Mouse (Mus musculus) ovary, postnatal 14 days (tissue): ENCODE data around the gene Clint1.

Source experiments
- DNase-seq: peaks from one replicate; pipeline ENCODE4 v3.0.0; 2022; ENCODE audit warnings: low spot score

Clint1 gene

DNA sequence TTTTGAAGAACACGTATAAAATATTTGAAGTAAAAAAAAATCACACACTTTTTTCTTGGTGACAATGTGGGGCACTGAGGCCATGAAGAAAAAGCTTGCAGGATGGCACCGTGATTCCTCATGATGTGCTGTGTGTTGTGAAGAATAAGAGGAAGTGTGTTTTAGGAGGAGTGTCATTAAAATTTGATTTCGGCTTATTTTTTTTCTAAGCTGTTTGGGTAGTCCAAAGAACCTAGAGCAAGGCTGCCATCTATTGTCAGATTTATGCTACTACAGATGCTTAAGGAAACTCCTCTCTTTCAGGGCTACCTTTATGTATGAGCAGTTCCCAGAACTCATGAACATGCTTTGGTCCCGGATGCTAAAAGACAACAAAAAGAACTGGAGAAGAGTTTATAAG lies 32.2 kb downstream of the Clint1 start:
- peak; percentile 18 for DNase-seq

DNA sequence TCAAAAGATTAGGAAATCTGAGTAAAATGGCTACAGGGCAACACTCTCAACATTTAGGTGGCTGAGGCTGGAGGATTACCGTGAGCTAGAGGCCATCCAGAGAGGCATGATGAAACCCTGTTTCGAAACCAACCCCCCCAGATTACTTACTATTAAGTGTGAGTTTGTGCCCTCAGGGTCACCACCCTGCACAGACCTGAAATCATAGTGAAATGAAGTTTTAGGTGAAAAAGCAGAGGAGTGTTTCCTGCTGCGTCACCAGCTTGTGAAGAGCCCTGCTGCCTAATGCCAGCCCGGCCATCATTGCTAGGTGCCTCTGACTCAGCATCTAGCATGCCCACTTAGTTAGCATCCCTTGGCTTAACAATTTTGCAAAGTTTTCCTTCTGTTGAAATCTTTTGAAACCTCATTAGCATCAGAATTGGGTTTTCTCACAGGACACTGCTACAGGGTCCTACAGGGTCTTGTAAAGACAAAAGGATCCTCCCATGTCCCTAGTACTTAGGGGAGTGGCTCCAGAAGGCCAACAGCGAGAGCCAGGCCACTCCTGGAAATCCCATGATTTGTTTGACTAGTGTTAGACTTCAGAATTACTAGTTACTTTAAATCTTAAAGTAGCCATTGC lies 33.9 kb downstream of the Clint1 start:
- no peak for DNase-seq

DNA sequence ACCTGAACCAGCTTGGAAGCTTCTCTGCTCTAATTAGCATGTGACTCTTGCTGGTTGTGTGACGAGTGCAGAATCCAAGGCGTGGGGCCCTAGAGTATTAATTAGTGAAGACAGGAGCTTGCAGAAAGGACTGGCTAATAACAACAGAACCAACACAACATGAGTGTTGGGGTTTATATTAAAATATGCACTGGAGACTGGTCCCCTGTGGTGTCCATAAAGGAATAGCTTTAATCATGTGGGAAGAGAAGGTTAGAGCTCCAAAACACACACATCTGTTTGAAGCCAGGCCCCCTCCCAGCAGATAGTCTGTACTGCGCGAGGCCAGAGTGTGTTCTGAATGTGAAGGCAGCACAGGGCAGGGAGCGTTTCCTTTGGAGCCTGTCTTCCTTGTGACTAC lies 34.7 kb downstream of the Clint1 start:
- no peak for DNase-seq

DNA sequence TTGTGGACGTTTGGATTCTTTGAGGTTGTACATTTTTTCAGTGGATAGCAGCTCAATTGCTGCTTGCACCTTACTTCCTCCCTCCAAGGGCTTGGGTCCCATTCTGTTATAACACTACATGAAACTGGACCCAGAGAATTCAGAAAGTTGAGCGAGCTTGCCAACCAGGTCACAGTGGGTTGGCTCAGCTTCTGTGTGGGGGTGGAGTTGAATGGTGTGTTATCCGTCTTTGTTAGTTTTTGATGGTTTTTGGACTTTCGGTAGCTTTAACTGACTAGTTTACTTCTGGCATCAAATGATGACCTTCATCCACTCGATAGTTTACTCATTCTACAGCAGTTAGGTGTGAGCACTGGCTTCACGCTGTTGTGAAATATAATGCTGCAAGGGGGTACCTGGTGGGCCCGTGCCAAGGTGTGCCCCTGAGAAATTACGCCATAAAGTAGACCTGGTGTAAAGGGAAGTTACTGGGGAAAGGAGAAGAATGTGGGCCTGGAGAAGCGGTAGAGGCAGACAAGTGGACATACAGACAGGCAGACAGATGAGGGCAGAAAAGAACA lies 36.7 kb downstream of the Clint1 start:
- DNase-seq, result no peak

DNA sequence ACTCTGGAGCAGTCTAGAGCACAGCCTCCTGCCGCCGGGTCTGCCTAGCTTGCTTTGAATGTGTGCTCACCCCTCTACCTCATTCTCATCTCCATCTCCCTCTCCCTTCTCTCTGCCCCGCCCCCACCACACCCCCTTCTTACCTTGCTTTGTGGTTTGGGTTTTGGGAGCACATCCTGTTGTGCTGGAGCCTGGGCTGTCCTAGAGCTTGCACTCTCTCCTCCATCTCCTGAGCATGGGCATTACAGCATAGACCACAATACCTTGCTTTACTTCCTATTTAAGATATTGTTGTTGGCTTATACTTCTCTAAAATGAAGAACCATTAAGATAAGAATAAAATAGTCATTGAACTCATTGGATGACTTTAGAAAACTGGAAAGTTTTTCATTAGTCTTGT lies 38.1 kb downstream of the Clint1 start:
- DNase-seq, result no peak

DNA sequence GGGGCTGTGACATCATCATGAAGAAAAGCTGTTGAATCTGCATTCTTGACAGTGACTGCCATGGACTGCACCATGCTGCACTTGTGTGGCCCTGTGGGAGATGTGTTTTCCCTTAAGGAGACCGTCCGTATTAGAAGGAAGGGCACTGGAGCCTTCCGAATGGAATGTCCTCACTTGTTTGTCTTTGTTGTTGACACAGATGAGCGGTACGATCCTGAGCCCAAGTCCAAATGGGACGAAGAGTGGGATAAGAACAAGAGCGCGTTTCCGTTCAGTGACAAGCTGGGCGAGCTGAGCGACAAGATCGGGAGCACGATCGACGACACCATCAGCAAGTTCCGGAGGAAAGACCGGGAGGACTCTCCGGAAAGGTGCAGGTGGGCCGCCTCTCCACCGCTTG lies 38.6 kb downstream of the Clint1 start:
- no peak for DNase-seq

DNA sequence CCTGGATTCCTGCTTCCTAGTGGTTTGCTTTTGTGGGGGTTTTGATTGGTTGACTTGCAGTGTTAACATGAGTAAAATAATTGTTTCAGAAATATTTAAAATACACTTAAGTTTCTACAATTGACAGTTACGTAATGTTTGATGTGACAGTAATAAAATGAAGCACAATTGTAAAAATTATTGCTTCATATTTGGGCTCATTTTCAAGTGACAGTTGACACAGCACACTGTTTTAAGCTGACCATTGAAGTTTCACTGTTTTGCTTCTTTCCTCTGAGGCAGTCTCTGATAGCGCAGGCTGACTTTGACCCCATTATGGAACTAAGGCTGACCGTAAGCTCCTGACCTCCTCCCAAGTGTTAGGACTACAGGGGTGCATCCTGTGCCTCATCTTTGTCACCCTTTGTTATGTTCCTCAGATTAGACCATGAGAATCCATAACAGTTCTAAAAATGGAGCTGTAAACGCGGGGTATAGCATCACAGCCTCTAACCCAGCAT lies 41.1 kb downstream of the Clint1 start:
- no peak for DNase-seq

DNA sequence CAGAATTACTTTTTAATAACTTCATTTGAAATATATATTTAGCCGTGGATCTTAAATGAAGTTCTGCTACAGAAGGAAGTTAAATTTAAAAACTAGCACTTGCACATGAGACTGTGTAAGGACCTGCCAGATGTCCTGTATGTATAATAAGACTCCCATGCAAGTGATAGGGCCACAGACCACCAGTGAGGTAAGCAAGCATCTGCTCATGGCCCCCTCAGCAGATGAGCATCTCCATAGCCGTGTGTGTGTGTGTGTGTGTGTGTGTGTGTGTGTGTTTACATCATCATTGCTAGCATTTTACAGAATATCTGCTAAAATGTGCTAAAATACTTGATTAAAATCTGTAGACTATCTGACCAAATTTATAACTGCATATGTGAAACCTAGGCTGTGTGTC lies 45.5 kb downstream of the Clint1 start:
- no peak for DNase-seq

DNA sequence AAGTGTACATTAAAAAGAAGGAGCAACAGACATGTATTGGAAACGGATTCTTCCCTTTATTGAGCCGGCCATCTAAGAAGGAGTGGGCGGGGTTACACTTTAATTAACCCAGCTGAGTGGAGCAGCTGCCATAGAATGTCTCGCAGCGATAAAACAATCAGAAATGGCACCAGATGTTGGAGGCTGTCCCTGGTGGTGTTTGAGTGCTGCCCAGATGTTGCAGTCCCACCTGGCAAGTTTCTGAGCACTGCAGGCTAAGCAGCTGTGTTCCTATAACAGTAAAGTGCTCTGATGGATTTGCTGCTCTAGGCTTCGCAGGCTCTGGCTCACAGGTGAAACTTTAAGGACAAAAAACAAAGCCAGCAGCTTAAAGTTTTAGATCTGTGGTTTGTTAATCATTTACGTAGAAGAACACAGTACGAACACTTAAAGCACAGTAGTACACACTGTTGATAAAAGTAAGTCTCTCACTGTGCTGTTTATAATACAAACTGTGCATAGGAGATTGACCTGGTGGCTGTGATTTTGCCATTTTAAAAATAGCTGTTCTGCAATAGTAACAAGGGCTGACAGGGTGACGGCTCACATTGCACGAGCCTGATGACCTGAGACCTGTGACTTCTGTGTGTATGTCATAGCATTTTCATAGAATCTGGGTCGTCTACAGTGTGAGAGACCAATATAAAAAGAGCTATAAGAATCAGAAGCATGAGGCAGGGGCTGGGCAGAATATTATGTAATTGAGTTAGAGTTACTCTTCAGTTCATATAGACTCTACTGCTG lies 48.6 kb downstream of the Clint1 start:
- DNase-seq, result no peak

DNA sequence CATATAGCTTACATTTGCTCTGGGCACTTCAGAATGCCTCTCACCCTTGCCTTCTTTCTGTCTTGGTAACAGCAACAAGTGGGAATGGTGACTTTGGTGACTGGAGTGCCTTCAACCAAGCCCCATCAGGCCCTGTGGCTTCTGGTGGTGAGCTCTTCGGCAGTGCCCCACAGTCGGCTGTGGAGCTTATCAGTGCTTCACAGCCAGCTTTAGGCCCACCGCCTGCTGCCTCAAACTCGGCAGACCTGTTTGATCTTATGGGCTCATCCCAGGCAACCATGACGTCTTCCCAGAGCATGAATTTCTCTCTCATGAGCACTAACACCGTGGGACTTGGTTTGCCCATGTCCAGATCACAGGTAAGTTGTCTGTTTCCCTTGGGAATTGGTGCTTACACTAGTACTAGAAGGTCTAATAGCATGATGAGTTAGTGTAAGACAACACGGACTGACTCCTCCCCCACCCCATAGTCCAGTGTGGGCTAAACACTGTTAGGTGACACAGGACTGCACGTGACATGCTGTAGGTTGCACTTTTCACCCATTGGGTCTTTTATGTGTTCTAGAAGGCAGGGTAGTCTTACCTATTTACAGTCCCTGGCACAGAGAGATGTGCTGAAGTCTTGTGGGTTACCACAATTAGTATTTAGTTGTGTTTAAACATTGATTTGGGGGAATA lies 54.4 kb downstream of the Clint1 start:
- no peak for DNase-seq

DNA sequence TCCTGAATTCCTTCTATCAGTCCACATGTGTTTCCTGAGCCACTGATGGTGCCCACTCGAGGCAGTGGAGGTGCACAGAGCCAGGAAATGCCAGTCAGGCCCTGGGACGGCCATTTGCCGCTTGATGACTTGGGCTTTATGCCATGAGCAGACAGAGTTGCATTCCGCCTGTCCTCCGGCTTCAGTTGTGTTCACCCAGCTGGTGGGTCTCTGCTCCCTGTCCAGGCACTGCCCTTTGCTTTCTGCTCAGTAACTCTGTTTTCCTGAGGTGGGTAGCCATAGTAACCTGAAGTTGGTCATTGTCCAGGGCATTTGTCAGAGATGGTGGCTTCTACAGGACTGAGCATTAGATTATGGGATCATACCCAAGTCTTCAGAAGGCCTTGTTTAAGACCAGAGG lies 55.5 kb downstream of the Clint1 start:
- DNase-seq, result no peak

DNA sequence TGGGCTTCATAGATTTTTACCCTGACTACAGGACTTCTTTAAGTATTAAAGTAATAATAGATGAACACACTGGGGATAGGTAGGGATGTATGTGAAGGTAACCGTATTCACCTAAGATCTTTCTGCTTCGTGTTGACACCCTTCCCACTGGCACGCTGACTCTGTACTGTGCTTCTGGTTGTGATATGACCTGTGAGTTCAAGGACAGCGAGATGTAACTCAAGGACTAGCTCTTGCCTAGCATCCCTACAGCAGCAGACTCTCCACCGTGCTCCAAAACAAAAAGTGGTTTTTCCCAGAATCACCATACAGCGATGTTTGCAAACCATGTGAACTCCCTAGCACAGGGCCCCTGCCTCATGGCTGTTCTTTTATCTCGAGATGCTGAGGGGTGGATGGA lies 56.2 kb downstream of the Clint1 start:
- no peak for DNase-seq

DNA sequence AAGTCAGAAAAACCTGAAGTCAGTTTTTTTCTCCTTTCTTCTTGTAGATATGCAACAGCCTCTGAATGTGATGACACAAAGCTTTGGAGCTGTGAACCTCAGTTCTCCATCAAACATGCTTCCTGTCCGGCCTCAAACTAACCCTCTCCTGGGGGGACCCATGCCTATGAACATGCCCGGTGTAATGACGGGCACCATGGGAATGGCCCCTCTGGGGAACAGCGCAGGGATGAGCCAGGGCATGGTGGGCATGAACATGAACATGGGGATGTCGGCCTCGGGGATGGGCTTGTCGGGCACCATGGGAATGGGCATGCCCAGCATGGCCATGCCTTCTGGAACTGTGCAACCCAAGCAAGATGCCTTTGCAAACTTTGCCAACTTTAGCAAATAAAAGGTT lies 57.0 kb downstream of the Clint1 start:
- DNase-seq, result no peak

DNA sequence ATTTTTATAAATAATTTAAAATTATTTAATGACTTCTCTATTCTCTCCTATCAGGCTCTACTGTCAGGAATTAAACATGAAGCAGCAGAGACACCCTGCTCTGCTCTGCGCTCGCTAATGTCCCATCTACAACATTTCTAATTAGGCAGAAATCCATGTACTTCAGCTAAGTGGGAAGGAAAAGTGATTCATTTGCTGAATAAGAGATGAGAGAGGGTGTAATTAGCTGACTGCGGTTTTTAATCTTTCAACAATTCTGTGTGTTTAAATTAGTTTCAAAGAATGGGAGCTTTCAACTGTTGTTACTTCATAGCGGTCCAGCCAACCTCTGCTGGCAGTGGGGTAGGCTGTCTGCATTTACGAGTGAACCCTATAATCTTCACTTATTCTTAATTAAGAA lies 58.9 kb downstream of the Clint1 start:
- no peak for DNase-seq

DNA sequence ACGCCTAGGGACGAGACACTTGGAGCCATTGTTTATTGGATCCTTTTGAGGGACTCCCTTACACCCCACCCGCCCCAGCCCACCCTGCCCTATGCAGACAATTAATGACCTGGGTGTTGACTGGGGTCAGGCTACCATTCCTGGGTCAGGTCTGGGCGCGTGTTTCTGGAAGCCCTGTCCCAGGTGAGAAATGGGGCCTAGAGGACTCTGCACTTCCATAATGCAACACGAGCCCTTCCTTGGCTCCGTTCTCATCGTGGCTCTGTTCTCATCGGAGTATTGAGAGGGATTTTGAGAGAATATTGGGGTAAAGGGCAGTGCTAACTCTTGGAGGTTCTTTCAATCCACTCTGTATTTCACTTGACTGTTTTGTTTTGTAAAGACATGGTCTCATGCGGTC lies 64.3 kb downstream of the Clint1 start:
- DNase-seq, result no peak

DNA sequence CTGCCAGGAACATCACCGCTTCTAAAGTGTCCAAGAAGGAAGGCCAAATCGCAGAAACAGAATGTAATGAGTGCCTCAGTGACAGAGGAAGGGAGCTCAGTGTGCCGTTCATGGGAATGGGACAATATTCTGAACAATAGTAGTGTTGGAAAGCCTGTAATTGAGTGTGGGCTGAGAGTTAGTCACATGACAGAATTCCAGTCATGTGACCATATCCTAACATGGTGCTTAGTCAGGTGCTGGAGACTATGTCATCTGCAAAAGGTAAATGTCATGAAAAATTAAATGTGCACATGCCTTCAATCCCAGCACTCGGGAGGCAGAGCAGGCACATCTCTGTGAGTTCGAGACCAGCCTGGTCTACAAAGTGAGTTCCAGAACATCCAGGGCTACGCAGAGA lies 66.2 kb downstream of the Clint1 start:
- DNase-seq, result no peak

DNA sequence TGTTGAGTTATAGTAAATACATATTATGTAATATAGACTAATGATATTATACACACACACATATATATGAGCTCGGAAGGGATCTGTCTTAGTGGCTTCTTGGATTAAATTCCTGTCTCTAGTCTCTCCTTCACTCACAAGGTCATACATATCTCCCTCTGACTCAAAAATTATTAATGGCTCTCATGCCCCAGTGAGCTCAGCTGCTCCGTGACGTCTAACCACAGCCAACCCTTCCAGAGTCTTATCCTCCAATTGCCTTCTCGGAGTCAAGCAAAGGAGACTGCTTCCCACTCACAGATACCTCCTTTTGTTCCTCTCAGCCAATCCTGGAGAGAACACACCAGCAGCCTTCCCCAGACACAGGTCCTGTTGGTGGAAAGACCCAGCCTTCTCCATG lies 67.0 kb downstream of the Clint1 start:
- no peak for DNase-seq

DNA sequence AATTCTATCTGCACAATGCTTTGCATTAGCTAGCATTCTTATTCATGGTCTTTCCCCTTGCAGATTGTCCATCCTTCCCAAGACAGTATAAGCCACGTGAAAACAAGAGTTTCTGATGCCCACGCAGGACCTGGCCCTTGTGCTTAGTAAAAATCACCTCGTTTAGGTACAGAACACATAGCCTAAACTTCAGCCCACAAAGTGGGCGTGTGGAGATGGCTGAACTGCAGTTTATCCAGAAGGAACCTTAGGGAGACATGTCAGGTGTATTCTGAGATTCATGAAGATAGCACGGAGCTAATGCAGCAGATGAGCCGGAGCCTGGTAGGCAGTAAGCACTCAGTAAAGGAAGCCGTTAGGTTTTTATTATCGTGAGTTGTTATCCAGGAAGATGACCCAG lies 69.2 kb downstream of the Clint1 start:
- no peak for DNase-seq

DNA sequence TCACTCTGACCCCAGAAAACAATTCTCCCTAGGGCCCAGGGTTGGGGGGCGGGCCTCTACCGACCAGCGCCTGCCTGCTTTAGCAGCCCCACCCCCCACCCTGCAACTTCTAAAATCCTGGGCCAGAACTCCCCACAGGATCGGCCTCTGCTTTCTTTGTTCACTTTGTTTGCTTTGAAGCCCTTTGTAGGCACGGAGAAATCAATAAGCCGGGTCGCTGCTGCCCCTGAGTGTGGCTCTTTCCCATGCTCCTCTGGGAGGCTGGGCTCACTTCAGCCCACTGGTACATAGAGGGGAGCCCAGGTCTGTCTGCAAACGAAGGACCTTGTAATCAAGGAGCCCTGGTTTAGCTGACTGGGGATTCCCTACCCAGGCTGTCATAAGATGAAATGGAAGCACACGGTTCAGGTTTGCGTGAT lies 69.6 kb downstream of the Clint1 start:
- DNase-seq, result no peak

DNA sequence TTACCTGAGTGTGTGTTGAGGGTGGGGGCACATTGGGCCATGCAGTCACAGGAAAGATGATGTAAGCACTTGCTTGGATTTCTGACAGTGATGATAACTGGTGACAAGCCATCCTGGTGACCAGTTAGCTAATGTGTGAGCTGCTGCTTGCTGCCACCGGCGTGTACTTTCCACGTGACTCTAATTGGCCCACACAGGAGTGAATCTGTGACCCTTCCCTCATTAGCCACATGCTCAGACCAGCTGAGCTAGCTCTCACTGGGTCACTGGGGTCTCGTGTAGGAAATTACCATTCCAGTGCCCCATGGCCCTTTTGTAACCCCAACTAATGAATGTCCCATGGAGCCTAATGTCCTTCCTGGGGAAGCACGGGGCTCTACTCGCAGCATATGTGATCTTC lies 73.6 kb downstream of the Clint1 start:
- DNase-seq, result no peak

DNA sequence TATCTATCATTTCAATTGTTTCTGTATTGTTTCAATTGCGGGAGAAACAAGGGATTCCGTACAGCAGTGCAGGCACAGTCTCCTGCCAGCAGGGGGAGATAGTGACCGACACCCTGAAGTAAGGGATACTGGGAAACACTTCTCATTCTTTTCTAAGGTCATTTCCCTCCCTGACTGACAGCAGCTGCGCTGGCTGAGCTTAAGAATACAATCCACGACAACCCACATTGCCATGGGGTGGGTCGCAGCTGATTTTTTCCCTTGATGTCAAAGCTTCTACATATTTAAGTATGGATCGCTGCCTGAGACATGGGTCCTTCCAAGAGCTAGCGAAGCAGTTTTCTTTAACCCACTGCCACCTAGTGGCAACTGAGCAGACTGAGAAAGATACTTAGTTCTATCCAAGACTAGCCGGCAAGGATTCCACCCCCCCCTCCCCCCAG lies 74.8 kb downstream of the Clint1 start:
- peak; percentile 68 for DNase-seq

DNA sequence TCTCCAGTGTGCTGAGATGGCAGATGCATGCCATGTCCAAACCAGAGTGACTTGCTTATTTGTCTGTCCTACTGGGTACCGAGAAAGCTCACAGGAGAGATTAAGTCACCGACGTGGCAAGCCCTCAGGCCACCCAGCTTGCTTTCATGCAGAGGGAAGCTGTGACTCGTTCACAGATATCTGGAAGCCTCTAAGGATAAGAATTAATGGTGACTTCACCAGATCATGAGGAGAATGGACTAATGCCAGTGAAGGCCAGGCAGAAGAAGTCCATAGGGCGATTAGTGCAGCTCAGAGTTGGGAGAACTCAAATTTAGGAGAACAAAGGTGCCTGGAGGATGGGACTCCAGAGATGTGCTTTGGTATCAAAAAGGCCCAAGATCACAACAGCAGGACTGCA lies 75.6 kb downstream of the Clint1 start:
- no peak for DNase-seq

DNA sequence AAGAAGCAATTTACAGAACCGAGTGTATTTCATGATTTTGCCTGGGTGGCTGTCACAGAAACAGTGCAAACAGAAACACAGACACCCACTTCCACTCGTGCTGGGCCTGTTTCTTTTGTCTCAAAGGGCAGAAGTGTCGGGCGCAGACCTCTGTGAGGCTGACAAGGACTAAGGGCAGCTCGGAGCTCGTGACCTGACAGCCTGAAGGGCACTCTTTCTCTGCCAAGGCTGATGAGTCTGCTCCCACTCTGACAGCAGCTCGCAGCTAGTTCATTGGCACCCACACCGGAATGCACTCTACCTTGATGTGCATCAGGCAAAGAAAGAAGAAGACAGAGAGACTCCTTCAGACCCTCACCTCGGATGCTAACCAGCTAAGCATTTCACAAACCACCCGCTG lies 77.7 kb downstream of the Clint1 start:
- DNase-seq, result no peak
